Mouse (Mus musculus): ENCODE data around the gene Phrf1.

Gene Phrf1

DNA sequence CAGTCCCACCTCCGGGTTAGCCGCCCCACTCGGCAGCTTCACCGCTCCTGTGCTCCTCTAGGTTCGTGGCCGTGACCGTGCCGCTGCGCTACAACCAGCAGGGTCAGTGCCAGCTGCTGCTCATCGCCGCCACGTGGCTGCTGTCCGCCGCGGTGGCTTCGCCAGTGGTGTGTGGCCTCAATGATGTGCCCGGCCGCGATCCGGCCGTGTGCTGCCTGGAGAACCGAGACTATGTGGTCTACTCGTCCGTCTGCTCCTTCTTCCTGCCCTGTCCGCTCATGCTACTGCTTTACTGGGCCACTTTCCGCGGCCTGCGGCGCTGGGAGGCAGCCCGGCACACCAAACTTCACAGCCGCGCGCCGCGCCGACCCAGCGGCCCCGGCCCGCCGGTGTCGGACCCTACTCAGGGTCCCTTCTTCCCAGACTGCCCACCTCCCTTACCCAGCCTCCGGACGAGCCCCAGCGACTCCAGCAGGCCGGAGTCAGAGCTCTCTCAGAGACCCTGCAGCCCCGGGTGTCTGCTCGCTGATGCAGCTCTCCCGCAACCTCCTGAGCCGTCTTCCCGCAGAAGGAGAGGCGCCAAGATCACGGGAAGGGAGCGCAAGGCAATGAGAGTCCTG, 65.4 kb downstream of the Phrf1 start:
- DNase-seq (ENCODE audit: low spot score): no peak

DNA sequence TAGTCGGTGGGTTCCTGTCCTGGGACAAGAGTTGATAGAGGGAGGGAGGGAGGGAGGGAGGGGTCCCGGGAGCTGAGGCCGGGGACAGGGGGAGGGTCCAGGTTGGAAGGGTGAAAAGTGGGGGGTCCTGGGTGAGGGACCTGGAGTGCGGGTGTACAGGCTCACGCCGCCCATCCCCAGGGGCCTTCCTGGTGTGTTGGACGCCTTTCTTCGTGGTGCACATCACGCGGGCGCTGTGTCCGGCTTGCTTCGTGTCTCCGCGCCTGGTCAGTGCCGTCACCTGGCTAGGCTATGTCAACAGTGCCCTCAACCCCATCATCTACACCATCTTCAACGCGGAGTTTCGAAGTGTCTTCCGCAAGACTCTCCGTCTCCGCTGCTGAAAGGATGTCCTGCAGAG, 65.9 kb downstream of the Phrf1 start:
- no peak for DNase-seq (ENCODE audit: low spot score)

DNA sequence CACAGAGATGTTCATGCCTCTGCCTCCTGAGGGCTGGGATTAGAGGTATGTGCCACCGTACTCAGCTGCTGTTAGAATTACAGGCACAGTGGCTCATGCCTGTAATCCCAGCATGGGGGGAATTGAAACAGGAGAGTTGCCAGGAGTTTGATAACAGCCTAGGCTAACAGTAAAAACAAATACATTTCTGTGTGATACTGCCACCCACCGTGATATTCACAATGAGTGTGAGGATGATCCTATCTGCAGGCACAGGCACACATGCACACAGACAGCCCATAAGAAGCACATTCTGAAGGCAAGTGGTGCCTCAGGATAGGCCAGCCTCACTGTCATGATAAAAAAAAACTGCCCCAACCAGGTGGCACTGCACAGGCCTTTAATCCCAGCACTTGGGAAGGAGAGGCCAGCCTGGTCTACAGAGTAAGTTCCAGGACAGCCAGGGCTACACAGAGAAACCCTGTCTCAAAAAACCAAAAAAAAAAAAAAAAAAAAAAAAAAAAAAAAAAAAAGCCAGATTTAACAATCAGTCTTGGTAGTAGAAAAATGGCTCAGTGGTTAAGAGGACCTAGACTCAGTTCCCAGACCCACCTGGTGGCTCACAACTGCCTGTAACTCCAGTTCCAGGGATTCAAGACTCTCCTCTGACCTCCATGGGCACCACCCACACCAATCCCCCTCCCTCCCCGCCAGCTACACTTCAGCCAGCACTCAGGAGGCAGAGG, 69.5 kb downstream of the Phrf1 start:
- DNase-seq (ENCODE audit: low spot score): no peak

DNA sequence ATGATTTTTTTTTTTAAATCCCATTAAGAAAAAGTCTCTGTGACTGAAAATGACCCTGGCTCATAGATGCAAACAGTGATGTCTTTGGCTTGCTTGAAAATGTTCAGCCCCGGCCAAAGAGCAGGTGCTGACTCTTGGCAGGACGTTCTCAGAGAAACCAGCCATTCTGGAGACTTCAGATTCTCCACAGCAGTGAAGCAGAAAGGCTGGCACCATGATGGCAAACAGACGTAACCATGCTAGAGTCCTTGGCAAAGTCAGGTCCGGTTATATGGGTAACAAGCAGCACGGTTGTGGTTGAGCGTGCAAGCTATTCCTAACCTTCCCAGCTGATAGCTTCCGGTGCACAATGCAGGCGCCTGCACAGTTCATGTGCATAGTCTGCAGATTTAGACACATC, 70.6 kb downstream of the Phrf1 start:
- no peak for DNase-seq (ENCODE audit: low spot score)

DNA sequence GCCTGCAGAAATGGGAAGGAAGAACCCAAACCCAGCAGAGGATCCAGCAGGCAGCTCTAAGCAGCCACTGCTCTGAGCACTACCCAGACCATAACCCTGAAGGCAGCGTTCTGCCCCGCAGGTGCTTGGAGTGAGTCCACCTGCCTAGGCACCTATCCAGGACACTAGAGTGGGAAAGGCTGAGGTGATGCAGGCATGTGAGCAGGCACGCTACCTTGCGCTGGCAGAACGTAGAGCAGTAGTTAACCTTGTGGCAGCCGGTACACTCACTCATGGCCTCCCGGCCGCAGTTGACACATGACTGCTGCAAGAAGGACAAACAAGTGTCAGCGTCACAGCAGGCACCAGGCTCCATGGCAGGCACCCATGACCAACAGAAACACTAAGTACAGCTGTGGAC, 72.8 kb downstream of the Phrf1 start:
- no peak for DNase-seq (ENCODE audit: low spot score)

DNA sequence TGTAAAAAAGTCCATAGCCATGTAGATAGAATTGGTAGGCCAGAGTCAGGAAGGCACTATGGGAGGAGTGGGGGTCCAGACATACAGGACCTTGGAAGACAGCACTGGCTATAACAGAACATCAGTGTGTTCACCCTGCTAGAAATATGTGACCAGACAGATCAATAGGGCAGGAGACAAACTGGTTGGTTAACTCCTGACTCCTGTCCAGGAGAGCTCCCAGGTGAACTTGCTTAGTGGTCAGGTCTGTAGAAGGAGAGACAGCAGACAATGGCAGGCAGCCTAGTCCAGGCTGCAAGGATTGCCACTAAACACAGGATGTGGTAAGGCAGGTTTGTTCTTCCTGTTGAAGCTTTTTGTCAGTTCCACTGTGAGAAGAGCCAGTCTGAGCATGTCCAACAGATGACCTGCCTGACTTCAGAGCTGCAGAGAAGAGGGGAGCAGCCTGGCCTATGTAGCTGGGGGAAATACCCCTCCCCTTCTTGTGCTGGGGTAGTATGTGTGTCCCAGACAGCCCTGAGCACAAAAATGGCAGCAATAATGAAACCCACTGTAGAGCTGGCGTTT, 74.2 kb downstream of the Phrf1 start:
- DNase-seq (ENCODE audit: low spot score): no peak

DNA sequence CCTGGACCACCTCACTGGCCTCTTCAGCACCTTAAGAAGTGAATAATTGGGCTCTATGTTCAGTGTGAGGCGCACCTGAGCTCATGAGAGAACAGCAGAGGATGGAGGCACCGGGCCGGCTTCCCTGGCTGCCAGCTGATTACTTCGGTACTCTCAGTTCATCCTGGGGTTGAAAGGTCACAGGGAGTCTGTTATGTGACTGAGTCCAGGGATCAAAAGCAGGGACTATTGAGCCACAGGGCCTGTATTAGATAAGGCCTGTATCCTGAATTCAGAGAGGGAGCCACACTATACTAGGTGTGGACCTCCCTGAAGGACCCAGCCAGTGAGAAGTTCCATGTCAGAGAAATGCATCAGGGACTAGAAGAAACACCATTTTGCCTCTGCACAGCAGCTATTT, 76.0 kb downstream of the Phrf1 start:
- DNase-seq (ENCODE audit: low spot score): no peak

Data from ovary, adult 18-20 months (tissue).